Mouse (Mus musculus): ENCODE measurements around the gene Adam1b.

DNA sequence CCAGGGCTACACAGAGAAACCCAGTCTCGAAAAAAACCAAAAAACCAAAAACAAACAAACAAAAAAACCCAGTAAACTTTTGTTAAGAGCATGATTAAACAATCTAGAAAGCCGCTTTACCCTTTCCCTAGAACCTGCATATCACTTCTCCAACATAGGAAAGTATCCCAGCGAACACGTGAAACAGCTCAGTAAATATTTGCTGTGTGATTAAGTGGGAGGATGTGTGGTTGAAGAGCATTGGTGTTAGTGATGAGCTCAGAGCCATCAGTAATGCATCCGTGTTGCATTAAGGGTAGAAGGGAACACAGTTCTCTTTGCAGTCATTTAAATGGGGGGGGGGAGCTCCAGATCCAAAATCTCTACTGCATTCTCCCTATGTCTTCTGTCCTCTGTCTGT is 18.4 kb downstream of the Adam1b start:
- TF ChIP-seq POLR2A (IDR thresholded peaks at IDR 0.05; ENCODE audit: extremely low read depth, insufficient read depth, low read length) (no peak), CTCF (IDR thresholded peaks at IDR 0.05; ENCODE audit: extremely low read depth, insufficient read depth, low read length) (no peak)
